Mouse (Mus musculus): ENCODE results near the gene Efna4. TPM values are rescaled to one million over a fixed set of nuclear protein-coding genes. Genes with fewer than 3 reads are reported as not detected.

The Efna4 gene
- polyA plus RNA-seq, 1 experiment from 2014 or later, result 14.6 TPM

- peaks cover 31% of the 10 kb centered on the region for H3K4me1 ChIP-seq (ENCODE audit: control insufficient read depth, insufficient read depth, low read length)
- H3K36me3 ChIP-seq (ENCODE audit: control insufficient read depth, insufficient read depth, low read length), result peaks cover 3% of the 10 kb centered on the region; the same call in 1 of the 2 replicates
- peaks cover 41% of the 10 kb centered on the region for H3K27me3 ChIP-seq (replicated peaks; ENCODE audit: control insufficient read depth, insufficient read depth, low read length)
- no peak overlapping the region for H3K27ac ChIP-seq (ENCODE audit: low read depth, low read length)
- ATAC-seq (no peak), DNase-seq (ENCODE audit: low spot score) (no peak)
- WGBS, result 9% methylated on average over 21 of the region's 21 CpGs
- H3K4me3 ChIP-seq (ENCODE audit: low read depth, low read length), result peak overlapping the region; percentile 59
- peak overlapping the region; percentile 58; the same call in 1 of the 2 replicates for H3K9ac ChIP-seq (ENCODE audit: low read length)
- H3K9me3 ChIP-seq (replicated peaks; ENCODE audit: control insufficient read depth, low read length), result no peaks in the 10 kb centered on the region
- H3K4me2 ChIP-seq (ENCODE audit: low read length), result peak overlapping the region; percentile 90
Observed at GRCm38 (mm10) chr3:89318971-89319590, 18.7 kb downstream of the Efna4 start.

DNA sequence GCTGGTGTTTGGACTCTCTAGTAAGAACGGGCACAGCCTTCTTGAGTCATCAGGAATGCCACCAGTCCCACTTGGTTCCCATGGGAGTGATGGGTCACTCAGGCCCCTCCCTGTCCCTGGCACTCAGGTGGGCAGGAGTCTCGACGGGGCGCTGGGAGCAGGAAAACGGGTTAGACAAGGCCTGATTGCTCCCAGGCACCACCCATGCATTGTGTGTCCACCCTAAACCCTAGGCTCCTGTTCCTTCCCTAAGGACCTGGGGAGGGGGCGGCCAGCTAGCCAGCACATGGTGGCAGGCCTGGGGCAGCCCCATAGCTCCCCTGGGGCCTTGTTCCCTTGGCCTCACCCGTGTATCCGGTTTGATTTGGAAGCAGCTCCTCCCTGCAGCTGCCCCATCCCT is 19.5 kb downstream of the Efna4 start:
- Histone ChIP-seq H3K4me1 (ENCODE audit: control insufficient read depth, insufficient read depth, low read length) (peaks cover 31% of the 10 kb centered on the region), H3K4me3 (ENCODE audit: low read depth, low read length) (no peak overlapping the region), H3K27ac (ENCODE audit: low read depth, low read length) (no peak overlapping the region), H3K27me3 (replicated peaks; ENCODE audit: control insufficient read depth, insufficient read depth, low read length) (peaks cover 41% of the 10 kb centered on the region), H3K36me3 (ENCODE audit: control insufficient read depth, insufficient read depth, low read length) (peaks cover 3% of the 10 kb centered on the region; the same call in 1 of the 2 replicates), H3K4me2 (ENCODE audit: low read length) (no peak overlapping the region), H3K9ac (ENCODE audit: low read length) (no peak overlapping the region), H3K9me3 (replicated peaks; ENCODE audit: control insufficient read depth, low read length) (no peaks in the 10 kb centered on the region)
- no peak for DNase-seq (ENCODE audit: low spot score)
- WGBS, result 77% methylated on average over 8 of the region's 8 CpGs
- no peak for ATAC-seq

DNA sequence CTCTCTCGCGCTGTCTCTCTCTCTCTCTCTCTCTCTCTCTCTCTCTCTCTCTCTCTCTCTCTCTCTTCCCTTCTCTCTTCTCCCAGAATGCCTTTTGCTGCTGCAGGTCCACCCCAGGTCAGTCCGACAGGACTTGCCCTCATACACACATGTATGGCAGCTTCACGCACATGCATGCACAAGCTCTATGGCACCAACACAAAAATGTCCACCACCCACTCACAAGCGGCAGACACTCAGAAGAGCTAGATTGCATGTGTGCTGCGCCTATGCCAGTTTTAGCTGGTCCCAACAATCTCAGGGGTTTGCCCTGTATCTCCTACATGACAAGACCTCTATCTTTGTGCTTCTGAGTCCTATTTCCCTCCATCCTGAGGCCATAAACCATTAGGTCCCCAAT is 20.6 kb downstream of the Efna4 start:
- no peak overlapping the region for H3K9ac ChIP-seq (ENCODE audit: low read length)
- ATAC-seq (no peak), DNase-seq (ENCODE audit: low spot score) (no peak)
- peaks cover 3% of the 10 kb centered on the region; the same call in 1 of the 2 replicates for H3K36me3 ChIP-seq (ENCODE audit: control insufficient read depth, insufficient read depth, low read length)
- H3K27ac ChIP-seq (ENCODE audit: low read depth, low read length), result no peak overlapping the region
- H3K9me3 ChIP-seq (replicated peaks; ENCODE audit: control insufficient read depth, low read length), result no peaks in the 10 kb centered on the region
- H3K4me2 ChIP-seq (ENCODE audit: low read length), result peak overlapping the region; percentile 17; the same call in 1 of the 2 replicates
- peaks cover 41% of the 10 kb centered on the region for H3K27me3 ChIP-seq (replicated peaks; ENCODE audit: control insufficient read depth, insufficient read depth, low read length)
- H3K4me1 ChIP-seq (ENCODE audit: control insufficient read depth, insufficient read depth, low read length), result peaks cover 31% of the 10 kb centered on the region
- 54% methylated on average over 5 of the region's 6 CpGs for WGBS
- H3K4me3 ChIP-seq (ENCODE audit: low read depth, low read length), result no peak overlapping the region

GRCm38 (mm10) chr3:89316833-89317232 is 21.0 kb downstream of the Efna4 start:
- Histone ChIP-seq H3K4me1 (ENCODE audit: control insufficient read depth, insufficient read depth, low read length) (peaks cover 31% of the 10 kb centered on the region), H3K9ac (ENCODE audit: low read length) (no peak overlapping the region)

DNA sequence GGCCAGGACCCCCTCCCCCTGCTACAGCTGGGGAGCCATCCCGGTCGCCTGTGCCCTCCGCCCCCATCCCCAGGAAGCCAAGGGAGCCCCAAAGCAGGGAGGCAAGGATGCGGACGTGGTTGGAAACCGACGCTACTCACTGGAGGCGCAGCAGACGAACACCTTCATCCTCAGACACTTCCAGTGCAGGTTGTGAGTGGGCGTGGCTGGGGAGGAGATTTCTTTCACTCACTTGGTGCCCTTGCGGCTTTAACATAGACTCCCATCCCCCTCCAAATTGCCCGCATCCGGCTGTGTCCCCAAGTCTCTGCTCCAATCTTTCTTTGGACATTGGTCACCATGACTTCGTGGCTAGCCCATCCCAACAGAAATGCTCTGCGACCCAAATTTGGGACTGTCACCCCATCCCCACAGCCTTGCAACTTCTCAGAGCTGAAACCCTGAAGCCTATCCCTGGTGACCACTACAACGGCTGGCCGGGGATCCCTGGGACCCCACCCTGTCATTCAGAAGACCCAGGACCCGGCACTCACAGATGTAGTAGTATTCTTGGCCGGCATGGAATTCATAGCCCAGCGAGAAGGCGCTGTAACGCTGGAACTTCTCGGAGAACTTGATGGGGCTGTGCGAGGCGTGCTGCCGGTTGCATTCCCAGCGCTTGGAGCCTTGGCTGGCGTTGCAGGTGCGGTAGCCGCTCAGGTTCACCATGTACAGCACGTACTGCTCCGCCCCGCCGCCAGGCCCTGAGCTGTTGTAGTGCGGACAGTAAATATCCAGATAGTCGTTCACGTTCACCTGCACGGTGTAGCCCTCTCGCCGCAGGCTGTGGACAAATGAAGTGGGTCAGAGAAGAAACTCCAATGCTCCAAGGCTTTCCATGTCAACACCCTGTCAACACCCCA is 21.6 kb downstream of the Efna4 start:
- H3K4me3 ChIP-seq (ENCODE audit: low read depth, low read length), result peak overlapping the region; percentile 26; the same call in 1 of the 2 replicates
- H3K9ac ChIP-seq (ENCODE audit: low read length), result peak overlapping the region; percentile 40
- H3K9me3 ChIP-seq (replicated peaks; ENCODE audit: control insufficient read depth, low read length), result no peaks in the 10 kb centered on the region
- no peak for DNase-seq (ENCODE audit: low spot score)
- peak; percentile 15; the same call in 1 of the 2 replicates for ATAC-seq
- H3K4me2 ChIP-seq (ENCODE audit: low read length), result peak overlapping the region; percentile 57
- peaks cover 36% of the 10 kb centered on the region for H3K27me3 ChIP-seq (replicated peaks; ENCODE audit: control insufficient read depth, insufficient read depth, low read length)
- peaks cover 30% of the 10 kb centered on the region for H3K4me1 ChIP-seq (ENCODE audit: control insufficient read depth, insufficient read depth, low read length)
- peaks cover 3% of the 10 kb centered on the region; the same call in 1 of the 2 replicates for H3K36me3 ChIP-seq (ENCODE audit: control insufficient read depth, insufficient read depth, low read length)
- WGBS, result 10% methylated on average over 40 of the region's 40 CpGs
- no peak overlapping the region; the same call in 1 of the 2 replicates for H3K27ac ChIP-seq (ENCODE audit: low read depth, low read length)

More at GRCm38 (mm10) chr3:89316833-89317232, 21.0 kb downstream of the Efna4 start:
- ATAC-seq (peak; percentile 50), DNase-seq (ENCODE audit: low spot score) (peak; percentile 95)
- Histone ChIP-seq H3K36me3 (ENCODE audit: control insufficient read depth, insufficient read depth, low read length) (peaks cover 3% of the 10 kb centered on the region; the same call in 1 of the 2 replicates), H3K9me3 (replicated peaks; ENCODE audit: control insufficient read depth, low read length) (no peaks in the 10 kb centered on the region), H3K4me3 (ENCODE audit: low read depth, low read length) (no peak overlapping the region), H3K27me3 (replicated peaks; ENCODE audit: control insufficient read depth, insufficient read depth, low read length) (peaks cover 41% of the 10 kb centered on the region), H3K27ac (ENCODE audit: low read depth, low read length) (no peak overlapping the region), H3K4me2 (ENCODE audit: low read length) (peak overlapping the region; percentile 57; the same call in 1 of the 2 replicates)
- WGBS, result 0% methylated on average over 4 of the region's 4 CpGs

DNA sequence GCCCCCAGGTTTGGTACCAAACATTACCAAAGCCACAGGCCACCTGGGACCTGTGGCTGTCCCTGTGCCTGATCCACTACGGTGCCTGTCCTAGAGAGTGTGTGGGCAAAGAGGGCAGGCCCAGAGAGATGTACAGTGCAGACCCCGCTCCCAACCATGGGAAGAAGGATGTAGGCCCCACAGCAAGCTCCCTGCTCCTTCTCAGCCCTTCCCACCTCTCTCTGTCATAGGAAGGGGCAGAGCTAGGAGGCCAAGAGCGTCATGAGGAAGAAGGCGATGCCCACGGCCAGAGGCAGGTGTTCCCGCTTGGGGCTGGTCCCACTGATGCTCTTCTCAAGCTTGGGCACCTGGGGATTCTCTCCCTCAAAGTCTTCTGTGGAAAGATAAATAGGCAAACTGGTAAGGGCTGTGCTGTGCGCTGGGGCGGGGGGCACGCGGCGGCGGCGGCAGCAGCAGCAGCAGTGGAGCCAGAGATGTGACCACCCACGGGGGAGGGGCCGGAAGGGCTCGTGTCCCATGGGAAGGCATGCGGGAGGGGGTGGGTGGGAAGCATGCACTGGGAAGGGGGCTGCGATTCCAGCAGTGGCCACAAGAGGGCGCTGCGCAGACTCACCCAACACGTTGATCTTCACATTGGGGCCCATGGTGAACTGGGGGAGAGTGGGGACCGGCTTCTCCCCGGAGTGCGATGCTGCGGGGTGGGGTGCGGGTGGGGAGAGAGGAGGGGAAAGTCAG is 22.5 kb downstream of the Efna4 start:
- H3K9me3 ChIP-seq (replicated peaks; ENCODE audit: control insufficient read depth, low read length), result no peaks in the 10 kb centered on the region
- no peak overlapping the region for H3K27ac ChIP-seq (ENCODE audit: low read depth, low read length)
- peaks cover 30% of the 10 kb centered on the region for H3K27me3 ChIP-seq (replicated peaks; ENCODE audit: control insufficient read depth, insufficient read depth, low read length)
- H3K9ac ChIP-seq (ENCODE audit: low read length), result peak overlapping the region; percentile 49
- H3K36me3 ChIP-seq (ENCODE audit: control insufficient read depth, insufficient read depth, low read length), result peaks cover 3% of the 10 kb centered on the region; the same call in 1 of the 2 replicates
- peak overlapping the region; percentile 57 for H3K4me2 ChIP-seq (ENCODE audit: low read length)
- 6% methylated on average over 25 of the region's 26 CpGs for WGBS
- DNase-seq (ENCODE audit: low spot score) (peak; percentile 83), ATAC-seq (peak; percentile 38)
- peak overlapping the region; percentile 26 for H3K4me3 ChIP-seq (ENCODE audit: low read depth, low read length)
- peaks cover 24% of the 10 kb centered on the region for H3K4me1 ChIP-seq (ENCODE audit: control insufficient read depth, insufficient read depth, low read length)

- no peak overlapping the region for H3K9ac ChIP-seq (ENCODE audit: low read length)
- ATAC-seq (no peak), DNase-seq (ENCODE audit: low spot score) (no peak)
- peaks cover 3% of the 10 kb centered on the region; the same call in 1 of the 2 replicates for H3K36me3 ChIP-seq (ENCODE audit: control insufficient read depth, insufficient read depth, low read length)
- WGBS, result 32% methylated on average over 2 of the region's 2 CpGs
- H3K4me3 ChIP-seq (ENCODE audit: low read depth, low read length), result no peak overlapping the region
- no peak overlapping the region for H3K27ac ChIP-seq (ENCODE audit: low read depth, low read length)
- peaks cover 21% of the 10 kb centered on the region for H3K4me1 ChIP-seq (ENCODE audit: control insufficient read depth, insufficient read depth, low read length)
- no peaks in the 10 kb centered on the region for H3K9me3 ChIP-seq (replicated peaks; ENCODE audit: control insufficient read depth, low read length)
- H3K27me3 ChIP-seq (replicated peaks; ENCODE audit: control insufficient read depth, insufficient read depth, low read length), result peaks cover 25% of the 10 kb centered on the region
- peak overlapping the region; percentile 57 for H3K4me2 ChIP-seq (ENCODE audit: low read length)
Observed at GRCm38 (mm10) chr3:89314791-89315190, 23.0 kb downstream of the Efna4 start.

- WGBS, result 71% methylated on average over 5 of the region's 5 CpGs
- Histone ChIP-seq H3K27me3 (replicated peaks; ENCODE audit: control insufficient read depth, insufficient read depth, low read length) (peaks cover 21% of the 10 kb centered on the region), H3K4me2 (ENCODE audit: low read length) (no peak overlapping the region), H3K4me3 (ENCODE audit: low read depth, low read length) (no peak overlapping the region), H3K9me3 (replicated peaks; ENCODE audit: control insufficient read depth, low read length) (no peaks in the 10 kb centered on the region), H3K36me3 (ENCODE audit: control insufficient read depth, insufficient read depth, low read length) (peaks cover 3% of the 10 kb centered on the region; the same call in 1 of the 2 replicates), H3K27ac (ENCODE audit: low read depth, low read length) (no peak overlapping the region), H3K9ac (ENCODE audit: low read length) (no peak overlapping the region), H3K4me1 (ENCODE audit: control insufficient read depth, insufficient read depth, low read length) (peaks cover 17% of the 10 kb centered on the region)
- ATAC-seq, result no peak
- DNase-seq (ENCODE audit: low spot score), result no peak
Observed at GRCm38 (mm10) chr3:89314340-89314739, 23.5 kb downstream of the Efna4 start.
